Mouse (Mus musculus) adrenal gland, postnatal 25 days (tissue): ENCODE measurements around the gene Card11. TPM values are rescaled to one million over a fixed set of nuclear protein-coding genes. Genes with fewer than 3 reads are reported as not detected.

Source experiments
- DNase-seq: peaks from one replicate; pipeline ENCODE4 v3.0.0; 2021; ENCODE audit warnings: mixed read lengths
- total RNA-seq: library from RNA; stranded (reverse); gene quantifications from 2 replicates; pipeline ENCODE4 v1.2.3, GENCODE M21; 2021

Gene Card11
- total RNA-seq, 1 experiment from 2014 or later = 0.30 TPM

DNA sequence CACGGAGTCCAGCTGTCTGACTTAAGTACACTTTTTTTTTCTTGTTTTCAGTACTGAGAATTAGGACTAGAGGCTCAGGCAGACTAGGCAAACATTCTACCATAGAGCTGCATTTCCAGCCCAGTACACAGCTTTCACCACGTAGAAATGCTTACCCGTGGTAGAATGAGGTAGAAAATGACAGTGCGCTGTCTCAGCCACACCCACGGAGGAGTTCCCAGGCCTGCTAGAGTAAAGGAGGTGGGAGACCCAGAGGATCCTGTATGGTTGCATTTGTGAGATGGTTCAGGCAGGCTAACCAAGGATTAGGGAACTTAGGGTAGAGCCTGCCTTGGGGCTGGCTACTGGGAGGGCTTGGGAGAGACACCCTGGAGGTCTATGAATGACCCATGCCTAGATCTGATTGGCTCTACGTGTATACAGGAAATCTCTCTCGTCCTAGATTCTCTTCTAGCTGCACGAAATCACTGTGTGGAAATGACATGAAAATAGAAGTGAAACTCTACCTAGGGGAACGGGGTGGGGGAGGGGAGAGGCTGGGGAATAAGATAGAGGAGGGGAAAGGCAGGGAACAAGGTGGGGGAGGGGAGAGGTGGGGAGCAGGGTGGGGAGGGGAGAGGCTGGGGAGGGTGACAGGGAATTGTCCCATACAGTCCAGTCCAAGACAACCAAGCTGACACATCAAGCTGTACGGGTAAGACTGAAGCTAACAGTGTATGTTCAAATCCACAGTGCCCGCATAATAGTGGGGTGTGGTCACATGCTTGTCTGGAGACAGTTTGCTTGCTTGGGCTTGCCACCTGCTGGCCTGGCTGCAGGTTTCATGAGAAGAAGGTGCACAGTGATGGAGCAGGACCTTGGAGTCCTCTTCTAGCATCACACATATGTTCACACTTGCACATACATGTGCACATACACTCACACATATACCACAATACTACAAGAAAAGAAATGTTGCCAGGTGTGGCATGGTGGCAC lies 8.0 kb downstream of the Card11 start:
- no peak for DNase-seq

DNA sequence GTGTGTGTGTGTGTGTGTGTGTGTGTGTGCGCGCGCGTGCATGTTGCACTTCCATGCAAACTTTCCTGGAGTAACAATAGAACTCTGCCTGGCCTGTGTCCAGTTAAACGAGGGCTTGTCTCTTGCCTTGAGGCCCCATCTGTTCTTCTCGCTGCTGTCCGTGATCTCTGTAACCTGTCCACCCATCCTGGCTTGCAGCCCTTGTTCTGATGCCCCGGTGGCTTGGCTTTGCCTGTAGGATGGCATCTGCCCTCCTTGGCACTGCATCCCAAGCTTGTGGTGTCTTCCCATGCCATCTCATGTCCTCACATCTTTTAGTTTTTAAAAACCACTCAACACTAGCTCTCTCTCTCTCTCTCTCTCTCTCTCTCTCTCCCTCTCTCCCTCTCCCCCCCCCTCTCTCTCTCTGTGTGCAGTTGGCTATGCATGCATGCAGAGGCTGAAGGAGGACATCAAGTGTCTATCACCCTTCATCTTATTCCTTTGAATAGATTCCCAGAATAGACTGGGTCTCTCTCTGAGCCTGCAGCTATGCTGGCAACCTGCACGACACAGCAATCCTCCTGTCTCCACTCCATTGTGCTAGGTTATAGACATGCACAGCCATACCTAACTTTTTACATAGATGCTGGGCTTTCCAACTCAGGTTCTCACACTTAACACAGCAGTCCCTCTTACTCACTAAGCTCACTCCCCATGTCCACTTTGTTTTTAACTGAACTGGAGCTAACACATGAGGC lies 14.9 kb downstream of the Card11 start:
- DNase-seq = no peak

DNA sequence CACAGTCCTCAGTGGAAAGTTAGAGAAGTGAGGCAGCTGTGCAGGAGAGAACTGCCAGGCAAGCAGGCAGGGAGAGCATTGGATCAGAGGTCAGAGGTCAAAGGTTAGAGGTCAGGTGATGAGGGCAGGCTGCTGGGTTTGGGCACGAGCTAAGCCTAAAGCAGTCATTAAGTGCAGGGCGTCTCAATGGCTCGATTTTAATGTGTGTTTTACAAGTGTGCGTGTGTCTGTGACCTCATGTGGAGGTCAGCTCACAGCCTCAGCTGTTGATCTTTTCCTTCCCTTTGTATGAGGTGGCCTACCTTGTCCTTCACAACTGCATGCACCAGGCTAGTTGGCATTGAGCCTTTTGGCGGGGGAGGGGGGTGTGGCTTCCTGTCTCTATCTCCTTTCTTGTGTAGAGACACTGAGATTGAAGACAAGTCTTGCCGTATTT lies 19.0 kb downstream of the Card11 start:
- DNase-seq = peak; percentile 46

DNA sequence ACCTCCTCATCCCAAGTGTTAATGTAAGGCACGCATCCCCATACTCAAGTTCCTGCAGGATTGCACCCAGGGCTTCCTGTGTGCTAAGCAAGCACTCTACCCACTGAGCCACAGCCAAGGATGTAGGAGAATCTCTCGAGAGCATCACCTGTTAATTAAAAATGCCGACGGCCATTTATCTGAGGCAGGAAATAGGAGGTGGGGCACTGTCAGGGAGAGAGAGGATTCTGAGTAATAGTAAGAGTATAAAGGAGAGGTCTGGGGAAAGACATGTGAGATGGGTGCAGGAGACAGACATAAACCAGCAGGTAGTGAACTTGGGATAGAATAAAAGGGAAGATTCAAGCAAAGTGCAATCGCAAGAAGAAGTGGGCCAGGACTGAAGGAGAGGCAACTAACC lies 19.6 kb downstream of the Card11 start:
- DNase-seq = no peak

DNA sequence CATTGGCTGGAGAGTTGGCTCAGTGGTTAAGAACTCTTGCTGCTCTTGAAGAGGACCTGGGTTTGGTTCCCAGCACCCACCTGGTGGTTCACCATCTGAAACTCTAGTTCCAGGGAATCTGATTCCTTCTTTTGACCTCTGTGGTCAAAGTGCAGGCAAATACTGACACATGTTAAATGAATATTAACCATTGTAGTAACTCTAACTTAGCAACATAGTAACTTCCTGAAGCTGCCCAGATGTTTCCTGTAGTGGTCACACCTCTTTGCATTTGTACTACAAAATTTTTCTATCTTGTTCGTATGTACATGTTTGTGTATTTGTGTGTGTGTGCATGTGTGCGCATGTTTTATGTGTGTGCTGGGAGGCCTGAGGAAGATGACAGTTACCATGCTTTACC lies 20.3 kb downstream of the Card11 start:
- DNase-seq = no peak

DNA sequence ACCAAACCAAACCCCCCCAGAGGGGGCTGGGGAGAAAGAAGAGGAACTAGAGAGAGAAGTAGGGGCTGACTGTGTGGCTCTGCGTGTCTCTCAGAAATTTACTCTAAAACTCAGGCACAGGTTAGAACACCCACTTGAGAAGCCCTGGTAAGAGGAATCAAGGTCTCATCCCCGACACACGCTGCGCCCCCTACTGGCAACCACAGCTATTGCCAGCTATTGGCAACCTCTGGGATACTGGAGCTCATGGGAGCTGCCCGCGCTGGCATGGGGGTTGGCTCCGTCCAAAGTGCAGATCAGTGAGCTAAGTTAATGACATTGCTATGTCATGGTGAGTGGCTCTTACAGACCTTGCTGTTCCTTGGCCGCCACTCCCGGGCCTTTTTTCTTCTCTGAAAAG lies 37.4 kb downstream of the Card11 start:
- DNase-seq = peak; percentile 69

DNA sequence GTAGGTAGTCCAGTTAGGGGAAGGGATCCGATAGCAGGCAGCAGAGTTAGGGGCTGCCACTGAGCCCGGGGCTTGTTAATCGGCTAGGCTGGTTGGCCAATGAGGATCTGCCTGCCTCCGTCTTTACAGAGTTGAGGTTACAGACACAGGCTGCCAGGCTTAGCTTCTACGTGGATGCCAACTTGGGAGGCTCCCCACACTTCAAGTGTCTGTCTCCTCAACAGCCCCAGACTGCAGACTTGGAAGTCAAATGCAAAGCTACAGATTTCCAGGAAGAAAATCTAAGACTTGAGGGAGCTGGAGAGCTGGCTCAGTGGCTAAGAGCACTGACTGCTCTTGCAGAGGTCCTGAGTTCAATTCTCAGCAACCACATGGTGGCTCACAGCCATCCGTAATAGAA lies 39.6 kb downstream of the Card11 start:
- DNase-seq = no peak

DNA sequence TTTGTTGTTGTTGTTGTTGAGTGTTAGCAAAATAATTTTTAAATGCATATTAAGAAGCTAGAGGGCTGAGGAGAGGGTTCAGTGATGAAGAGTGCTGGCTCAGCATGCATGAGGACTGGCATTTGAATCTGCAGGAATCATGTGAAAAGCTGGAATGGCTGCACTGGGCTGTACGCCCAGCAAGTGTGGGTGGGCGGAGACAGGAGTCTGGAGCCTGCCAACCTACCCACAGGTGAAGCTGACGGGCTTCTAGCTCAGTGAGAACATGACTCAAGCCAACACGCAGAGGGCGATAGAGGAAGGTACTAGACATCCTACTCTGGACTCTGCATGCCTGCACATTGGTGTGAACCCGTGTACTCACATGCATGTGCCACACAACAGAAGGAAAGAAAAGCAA lies 41.2 kb downstream of the Card11 start:
- DNase-seq = no peak

DNA sequence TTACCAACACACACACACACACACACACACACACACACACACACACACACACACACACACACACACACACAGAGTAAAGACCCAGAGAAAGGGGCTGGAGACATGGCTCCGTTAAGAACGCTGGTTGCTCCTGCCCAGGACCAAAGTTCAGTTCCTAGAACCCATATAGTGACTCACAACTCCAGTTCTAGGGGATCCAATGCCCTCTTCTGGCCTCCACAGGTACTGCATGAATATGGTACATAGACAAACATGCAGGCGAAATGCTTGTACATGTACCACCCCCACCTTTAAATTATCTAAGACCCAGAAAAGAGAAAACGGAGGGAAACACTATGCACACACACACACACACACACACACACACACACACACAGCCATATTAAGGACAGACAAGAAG lies 43.3 kb downstream of the Card11 start:
- no peak for DNase-seq

DNA sequence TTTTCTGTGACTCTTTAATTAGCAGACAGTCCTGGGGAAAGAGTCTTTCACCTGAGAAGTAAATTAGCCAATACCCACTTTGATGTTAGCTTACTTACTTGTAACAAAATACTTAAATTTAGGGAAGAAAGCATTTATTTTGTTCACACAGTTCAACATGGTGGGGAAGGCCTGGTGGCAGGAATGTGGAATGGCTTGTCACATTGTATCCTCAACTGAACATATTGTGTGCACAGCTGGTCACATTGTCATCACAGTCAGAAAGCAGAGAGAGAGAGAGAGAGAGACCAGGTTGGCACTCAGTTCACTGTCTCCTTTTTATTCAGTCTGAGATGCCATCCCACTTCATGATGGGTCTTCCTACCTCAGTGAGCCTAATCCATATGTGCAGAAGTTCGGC lies 44.7 kb downstream of the Card11 start:
- no peak for DNase-seq

DNA sequence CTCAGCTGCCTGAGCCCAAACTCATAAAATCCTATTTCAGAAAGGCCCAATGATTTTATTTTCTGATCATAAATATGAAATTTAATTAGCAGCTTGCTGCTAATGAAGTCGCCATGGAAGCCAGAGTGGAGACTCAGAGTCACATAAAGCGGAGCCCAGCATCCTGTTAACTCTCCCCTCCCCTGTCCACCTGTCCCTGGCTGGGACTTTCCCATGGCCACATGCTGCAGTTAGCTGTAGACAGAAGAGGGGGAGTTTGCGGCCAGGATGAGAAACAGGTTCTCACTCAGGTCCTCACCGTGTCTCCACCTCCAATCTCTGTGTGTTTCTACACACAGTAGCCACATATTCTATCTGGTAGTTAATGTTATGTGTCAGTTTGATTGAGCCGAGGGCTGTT lies 48.6 kb downstream of the Card11 start:
- DNase-seq = no peak

DNA sequence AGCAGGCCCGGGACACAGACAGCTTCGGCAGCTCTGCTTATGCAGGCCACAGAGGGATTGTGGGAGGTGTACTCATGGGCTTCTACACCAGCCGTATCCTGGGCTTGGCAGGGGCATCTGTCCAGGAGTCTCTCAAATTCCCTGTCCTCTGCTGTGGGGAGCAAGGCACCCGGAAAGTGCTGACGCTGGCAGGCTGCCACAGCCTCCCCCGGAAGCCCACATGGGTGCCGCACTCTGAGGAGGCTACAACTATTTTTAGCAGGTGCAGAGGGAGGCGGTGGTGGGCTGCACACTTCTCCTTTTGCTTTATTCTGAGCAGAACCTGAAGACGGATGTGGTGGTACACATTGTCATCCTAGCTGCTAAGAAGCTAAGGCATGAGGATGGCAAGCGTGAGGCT lies 52.4 kb downstream of the Card11 start:
- DNase-seq = no peak

DNA sequence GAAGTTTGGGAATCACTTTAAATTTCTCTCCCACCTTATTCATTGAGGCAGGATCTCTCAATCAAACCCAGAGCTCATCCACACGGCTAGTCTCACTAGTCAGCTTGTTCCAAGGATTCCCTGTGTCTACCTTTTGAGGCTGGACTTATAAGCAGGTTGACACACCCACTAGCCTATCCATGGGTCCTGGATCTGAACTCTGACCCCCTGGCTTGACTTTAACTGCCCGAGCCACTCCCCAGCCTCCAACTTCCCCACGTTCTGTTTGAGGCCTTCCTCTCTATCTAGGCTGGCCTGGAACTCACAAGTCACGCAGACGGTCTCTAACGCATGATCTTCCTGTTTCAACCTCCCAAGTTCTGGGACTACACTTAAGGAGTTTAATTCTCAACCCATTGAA lies 54.3 kb downstream of the Card11 start:
- no peak for DNase-seq

DNA sequence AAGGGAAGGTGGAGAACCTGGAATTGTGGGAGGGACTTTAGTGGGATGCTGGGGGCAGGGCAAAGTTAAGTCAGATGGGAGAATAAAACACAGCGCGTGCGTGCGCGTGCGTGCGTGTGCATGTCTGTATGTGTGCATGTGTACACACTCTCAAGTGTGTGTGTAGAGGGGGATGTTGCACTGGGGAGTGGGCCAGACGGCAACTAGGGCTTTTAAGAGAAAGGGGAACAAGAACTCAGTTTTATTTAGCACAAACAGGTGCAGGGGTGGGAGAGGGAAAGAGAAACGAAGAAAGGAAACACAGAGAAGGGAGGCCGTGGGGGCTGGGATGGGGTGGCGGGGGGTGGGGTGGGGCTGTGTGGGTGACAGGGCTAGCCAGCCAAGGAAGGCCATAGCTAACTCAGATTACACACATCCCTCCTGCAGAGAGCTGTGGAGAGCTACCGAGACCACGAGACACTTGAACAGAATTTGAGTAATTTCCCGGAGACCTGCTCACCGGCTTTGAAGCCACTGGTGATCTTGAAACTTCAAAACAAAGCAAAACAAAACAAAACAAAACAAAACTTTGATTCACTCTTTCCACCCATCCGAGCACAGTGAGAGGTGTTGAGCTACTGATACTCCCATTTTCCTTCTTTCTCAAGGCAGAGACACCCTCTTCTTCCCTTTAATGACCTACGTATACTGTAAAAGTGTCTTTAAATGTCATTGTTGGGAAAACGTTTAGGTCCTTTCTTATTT lies 55.8 kb downstream of the Card11 start:
- DNase-seq = no peak

DNA sequence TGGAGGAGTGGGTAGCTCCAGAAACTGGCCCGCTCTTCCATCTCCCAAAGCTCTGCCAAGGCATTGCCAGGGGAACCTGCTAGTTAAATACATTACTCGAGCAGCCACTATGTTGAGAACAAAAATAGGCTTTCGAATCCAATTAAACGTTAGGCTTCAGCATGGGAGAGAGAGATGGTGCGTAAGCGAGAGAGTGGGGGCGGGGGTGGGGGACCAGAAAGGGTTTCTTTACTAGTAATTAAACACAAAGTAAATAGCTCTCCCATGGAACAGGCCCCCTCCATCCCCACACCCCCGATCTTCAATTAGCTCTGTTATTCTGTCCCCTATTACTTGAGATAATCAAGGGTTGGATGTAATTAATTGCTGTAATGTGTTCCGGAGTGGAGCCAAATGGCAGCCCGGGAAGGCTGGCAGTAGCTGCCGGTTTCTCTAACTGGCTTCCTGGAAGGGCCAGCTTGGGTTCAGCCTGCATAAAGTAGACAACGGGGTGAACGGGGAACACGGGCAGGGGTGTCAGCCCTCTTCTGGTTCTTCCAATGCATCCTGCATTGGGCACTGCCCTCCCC lies 59.4 kb downstream of the Card11 start:
- DNase-seq = no peak

DNA sequence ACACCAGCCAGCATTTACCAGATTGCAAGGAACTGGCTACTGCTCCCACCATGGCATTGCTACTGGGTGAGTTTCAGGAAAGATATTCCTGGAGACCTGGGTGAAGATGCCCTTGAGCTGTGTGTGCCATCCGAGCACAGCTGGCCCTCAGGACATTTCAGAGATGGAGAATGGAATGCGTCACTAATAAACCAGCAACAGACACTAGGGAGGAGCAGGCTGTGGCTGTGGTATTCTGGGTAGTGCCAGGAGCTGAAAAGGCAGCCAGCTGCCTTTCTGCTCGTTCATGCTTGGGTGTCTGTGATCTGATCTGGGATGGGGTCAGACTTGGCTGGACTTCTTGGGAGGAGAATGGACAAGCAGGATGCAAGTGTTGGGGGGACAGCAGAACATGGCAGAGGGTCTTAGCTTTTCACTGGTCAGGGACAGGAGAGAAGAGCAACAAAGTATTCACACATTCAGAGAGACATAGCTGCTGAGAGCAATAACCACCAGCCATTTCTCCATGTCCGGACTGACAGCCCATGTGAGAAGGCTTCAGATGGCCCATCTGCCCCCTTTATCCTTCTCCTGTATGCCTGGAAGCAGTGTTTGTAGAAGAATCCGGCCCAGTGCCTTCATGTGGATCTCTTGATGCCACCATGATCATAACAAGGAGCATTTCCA lies 60.0 kb downstream of the Card11 start:
- no peak for DNase-seq

DNA sequence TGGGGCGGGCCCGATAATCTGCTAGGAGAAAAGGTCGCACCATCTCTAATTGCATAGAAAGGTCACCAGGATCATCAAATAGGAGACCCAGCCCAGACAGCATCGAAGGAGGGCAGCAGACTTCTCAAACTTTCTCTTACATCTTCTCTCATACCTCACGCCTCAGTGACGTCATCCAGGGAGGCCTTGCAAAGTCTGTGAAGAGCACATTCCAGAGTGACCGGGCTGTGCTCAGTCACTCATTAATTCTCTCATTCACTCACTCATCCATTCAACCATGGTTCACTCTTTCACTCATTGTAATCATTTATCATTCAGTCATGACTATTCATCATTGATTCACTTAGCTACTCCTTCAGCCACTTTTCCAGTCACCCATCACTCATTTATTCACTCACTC lies 63.6 kb downstream of the Card11 start:
- DNase-seq = no peak

DNA sequence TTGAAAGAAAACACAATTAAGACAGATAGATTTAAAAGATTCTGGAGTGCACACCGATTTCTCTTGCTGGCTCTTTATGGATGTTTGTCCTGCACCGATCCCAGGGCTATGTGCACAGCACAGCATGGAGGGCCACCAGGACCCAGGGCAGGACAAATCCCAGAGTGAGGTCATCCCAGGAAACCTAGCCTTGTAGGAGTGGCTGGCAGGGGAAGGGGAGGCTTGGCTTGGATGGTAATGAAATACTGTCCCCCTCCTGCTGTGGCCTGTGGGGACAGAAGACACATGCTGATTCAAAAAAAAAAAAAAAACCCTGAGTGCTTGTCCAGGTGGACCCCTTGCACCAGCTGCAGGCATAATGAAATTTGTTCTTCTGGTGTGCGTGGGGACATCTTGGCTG lies 64.5 kb downstream of the Card11 start:
- DNase-seq = no peak

DNA sequence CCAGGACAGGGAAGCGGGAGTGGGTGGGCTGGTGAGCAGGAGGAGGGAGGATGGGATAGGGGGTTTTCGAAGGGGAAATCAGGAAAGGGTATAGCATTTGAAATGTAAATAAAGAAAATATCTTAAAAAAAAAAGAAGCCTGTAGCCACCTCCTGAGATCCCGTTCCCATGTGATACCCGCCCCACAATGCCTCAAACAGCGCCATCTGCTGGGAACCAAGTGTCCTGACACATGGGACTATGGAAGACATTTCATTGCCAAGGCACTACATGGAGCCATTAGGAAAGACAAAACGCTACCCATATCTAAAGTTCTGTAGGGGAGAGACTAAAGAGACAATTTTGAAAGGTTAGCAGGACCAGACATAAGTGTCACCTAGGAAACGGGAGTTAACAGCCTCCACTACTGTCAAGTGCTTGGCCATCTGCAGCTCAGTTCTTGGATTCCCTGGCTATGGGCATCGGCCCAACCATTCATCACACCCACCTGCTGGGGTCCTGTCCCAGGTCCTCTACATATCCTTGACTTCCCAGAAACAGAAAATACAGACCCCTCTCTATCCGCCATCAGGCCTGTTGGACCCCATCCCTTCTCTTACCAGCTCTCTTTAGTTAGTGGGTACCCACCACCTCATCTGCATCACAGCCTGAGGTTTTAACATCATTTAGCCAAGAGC lies 65.6 kb downstream of the Card11 start:
- DNase-seq = no peak

DNA sequence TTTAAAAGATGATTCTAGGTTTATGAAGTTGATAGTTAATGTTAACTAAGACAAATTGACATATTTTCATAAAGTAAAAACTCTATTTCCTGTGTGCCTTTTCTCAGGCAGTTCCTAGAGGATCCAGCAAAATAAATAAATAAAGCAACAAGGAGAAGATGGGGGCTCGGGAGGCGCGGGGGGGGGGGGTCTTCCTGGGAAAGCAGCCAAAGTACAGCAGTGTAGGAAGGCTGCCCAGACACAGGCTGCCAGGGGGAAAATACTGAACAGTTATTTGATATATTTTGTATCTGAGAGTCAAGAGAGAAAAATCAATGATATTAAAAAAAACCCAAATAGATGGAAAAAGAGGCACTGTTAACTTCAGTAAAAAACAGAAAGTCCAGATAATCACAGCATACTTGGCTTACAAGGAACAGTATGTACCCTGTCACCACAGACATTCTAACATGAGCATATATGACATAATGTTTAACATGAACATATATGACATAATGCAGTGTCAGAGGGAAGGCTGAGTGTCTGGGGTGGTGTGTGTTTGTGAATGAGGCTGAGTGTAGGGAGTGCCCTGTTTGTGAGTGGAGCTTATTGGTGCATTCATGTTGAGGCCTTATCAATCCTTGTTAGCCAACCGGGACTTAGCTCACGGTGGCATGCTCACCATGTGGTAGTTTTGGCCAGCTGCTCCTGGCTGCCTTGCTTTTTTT lies 68.7 kb downstream of the Card11 start:
- DNase-seq = no peak

DNA sequence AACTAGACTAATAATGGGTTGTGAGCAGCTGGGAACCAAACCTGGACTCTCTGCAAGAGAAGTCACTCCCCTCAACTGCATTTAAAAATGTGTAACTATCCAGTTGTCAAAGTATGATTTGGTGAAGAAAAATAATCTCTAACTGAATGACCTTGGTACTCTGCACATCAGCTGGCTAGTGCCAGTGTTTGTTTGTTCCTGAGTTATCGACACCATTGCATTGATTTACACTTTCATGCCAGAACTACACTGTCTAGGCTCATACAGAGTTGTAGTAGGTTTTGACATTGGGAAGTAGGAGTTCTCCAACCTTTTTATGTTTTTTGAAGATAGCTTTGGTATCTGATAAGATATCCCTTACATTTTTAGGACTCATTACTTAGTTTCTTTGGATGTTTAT lies 81.9 kb downstream of the Card11 start:
- DNase-seq = no peak
